Mouse (Mus musculus) heart, embryonic 14.5 days (tissue): ENCODE measurements at regions not wholly inside any gene's neighbourhood (a gene's known extent, or its start where the extent isn't known, plus 50 kb on each side); places are given as distances from the start of the nearest gene placed in this dataset.

Experiments used
- ATAC-seq: fragments of 200-750 bp; cut with Nextera tagmentation; 2 replicates; pipeline ENCODE4 v1.8.0; 2017; ENCODE audit warnings: low read depth, moderate TSS enrichment; ENCODE audit not compliant: insufficient number of reproducible peaks, insufficient read depth, low FRiP score
- H3K27ac ChIP-seq, 2 experiments: fragments of 200-500 bp in 1 of 2; fragments of 300-500 bp in 1 of 2; sonication (generic) in 1 of 2; replicated peaks in 1 of 2; 2 replicates each; pipeline ENCODE4 v1.5.1; 2012 to 2014; ENCODE audit warnings: low read depth in 2 of 2, low read length in 2 of 2, control low read depth in 1 of 2, mild to moderate bottlenecking in 1 of 2, mixed read lengths in 1 of 2; ENCODE audit not compliant: control insufficient read depth in 1 of 2, insufficient read depth in 1 of 2
- H3K27me3 ChIP-seq: fragments of 300-500 bp; sonication (generic); 2 replicates; pipeline ENCODE4 v1.6.1; 2014; ENCODE audit warnings: mild to moderate bottlenecking, low read length, control low read depth; ENCODE audit not compliant: control insufficient read depth, insufficient read depth
- H3K36me3 ChIP-seq: fragments of 300-500 bp; sonication (generic); 2 replicates; pipeline ENCODE4 v1.6.1; 2014; ENCODE audit warnings: mild to moderate bottlenecking, control low read depth, low read length, mixed read lengths; ENCODE audit not compliant: control insufficient read depth, insufficient read depth
- H3K4me1 ChIP-seq, 2 experiments: fragments of 200-500 bp in 1 of 2; fragments of 300-500 bp in 1 of 2; sonication (generic) in 1 of 2; 2 replicates each; pipeline ENCODE4 v1.6.1; 2012 to 2014; ENCODE audit warnings: low read length in 2 of 2, control low read depth in 1 of 2, mixed read lengths in 1 of 2; ENCODE audit not compliant: control insufficient read depth in 2 of 2, insufficient read depth in 2 of 2
- H3K4me2 ChIP-seq: fragments of 300-500 bp; sonication (generic); 2 replicates; pipeline ENCODE4 v1.6.1; 2014; ENCODE audit warnings: mild to moderate bottlenecking, low read length
- H3K4me3 ChIP-seq, 2 experiments: fragments of 200-500 bp in 1 of 2; fragments of 300-500 bp in 1 of 2; sonication (generic) in 1 of 2; 2 replicates each; pipeline ENCODE4 v1.5.1; 2012 to 2014; ENCODE audit warnings: low read length in 2 of 2, mild to moderate bottlenecking in 2 of 2, control low read depth in 1 of 2, low read depth in 1 of 2, moderate library complexity in 1 of 2; ENCODE audit not compliant: control insufficient read depth in 1 of 2, insufficient read depth in 1 of 2
- H3K9ac ChIP-seq: fragments of 300-500 bp; sonication (generic); 2 replicates; pipeline ENCODE4 v1.6.1; 2014; ENCODE audit warnings: mild to moderate bottlenecking, low read length
- H3K9me3 ChIP-seq: fragments of 300-500 bp; sonication (generic); 2 replicates; pipeline ENCODE4 v1.6.1; 2016; ENCODE audit warnings: low read length, control low read depth; ENCODE audit not compliant: control insufficient read depth
- WGBS: fragments of 180-500 bp; shearing (Covaris S2); extraction: QIAGEN DNeasy Blood & Tissue Kit; methylation state at CpG from one replicate; pipeline ENCODE4 v1.1.7; 2014; 5-methylcytosine and 5-hydroxymethylcytosine counted together

DNA sequence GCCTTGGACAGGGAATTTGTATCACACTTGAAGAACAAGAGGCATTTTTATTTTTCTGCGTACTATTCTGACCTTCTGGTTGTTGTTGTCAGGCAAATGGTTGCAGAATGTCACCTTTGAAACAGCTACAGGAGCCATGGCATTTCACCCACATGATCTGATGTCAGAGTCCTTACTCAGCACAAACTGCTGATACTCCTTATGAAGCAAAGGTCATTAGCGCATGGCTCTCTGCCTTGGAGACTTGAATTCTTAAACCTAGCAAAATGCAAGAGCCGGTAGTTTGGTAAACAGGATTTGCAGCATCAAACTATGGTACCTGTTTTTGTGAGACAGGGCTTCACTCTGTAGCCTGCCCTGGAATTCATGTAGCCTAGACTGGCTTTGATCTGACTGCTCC, 127.3 kb upstream of the Tut7 start:
- no peak overlapping the region for H3K27ac ChIP-seq
- H3K4me1 ChIP-seq, result peaks cover 4 to 9% of the 10 kb centered on the region in 2 experiments; a peak in 3 of 4 replicates
- WGBS, result 86% methylated on average over 3 of the region's 3 CpGs
- H3K4me2 ChIP-seq, result no peak overlapping the region
- no peak overlapping the region for H3K9ac ChIP-seq
- H3K36me3 ChIP-seq, result no peaks in the 10 kb centered on the region
- no peak overlapping the region for H3K4me3 ChIP-seq
- H3K27me3 ChIP-seq, result no peaks in the 10 kb centered on the region
- no peaks in the 10 kb centered on the region for H3K9me3 ChIP-seq
- ATAC-seq, result no peak

- no peaks in the 10 kb centered on the region for H3K27me3 ChIP-seq
- H3K9me3 ChIP-seq, result no peaks in the 10 kb centered on the region
- H3K4me1 ChIP-seq, result peaks cover 4 to 9% of the 10 kb centered on the region in 2 experiments; a peak in 3 of 4 replicates
- no peak overlapping the region for H3K9ac ChIP-seq
- no peak overlapping the region for H3K4me2 ChIP-seq
- WGBS, result 71% methylated on average over 6 of the region's 6 CpGs
- H3K36me3 ChIP-seq, result no peaks in the 10 kb centered on the region
- no peak for ATAC-seq
- H3K27ac ChIP-seq, result no peak overlapping the region
- no peak overlapping the region for H3K4me3 ChIP-seq
Observed at GRCm38 (mm10) chr13:59949471-59949870, 126.5 kb upstream of the Tut7 start.

DNA sequence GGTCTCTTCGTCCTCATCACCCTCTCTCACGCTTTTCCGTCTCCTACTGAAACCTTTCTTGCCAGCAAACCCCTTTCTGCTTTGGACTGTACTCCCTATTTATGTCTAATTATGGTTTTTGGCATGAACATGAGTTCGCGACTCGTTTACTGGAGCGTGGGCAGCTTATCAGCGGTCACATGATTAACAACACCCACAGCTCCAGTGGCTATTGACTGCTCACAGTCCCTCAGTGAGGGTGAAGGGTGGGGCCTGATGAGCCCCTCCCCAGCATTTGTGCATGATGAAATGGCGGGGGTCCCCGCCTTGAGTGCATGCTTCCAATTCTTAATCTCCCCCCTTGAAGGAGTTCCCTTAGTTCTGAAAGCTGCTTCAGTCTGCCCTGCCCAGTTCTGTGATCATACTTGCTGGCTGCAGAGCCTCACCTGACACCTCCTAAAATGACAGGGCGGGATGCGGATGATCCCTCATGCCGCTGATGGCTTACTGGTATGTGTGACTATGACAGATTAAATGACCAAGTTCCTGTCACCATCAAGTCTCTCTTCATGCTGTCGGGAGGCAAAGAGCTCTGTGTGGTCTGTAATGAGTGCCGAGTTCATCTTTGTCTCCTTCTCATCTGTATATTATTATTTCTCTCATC, 125.7 kb upstream of the Tut7 start:
- Histone ChIP-seq H3K27me3 (no peaks in the 10 kb centered on the region), H3K9ac (no peak overlapping the region), H3K36me3 (no peaks in the 10 kb centered on the region), H3K4me1 (peaks cover 4 to 9% of the 10 kb centered on the region in 2 experiments; a peak in 3 of 4 replicates), H3K27ac (no peak overlapping the region), H3K4me2 (peak overlapping the region; percentile 53), H3K4me3 (no peak overlapping the region), H3K9me3 (no peaks in the 10 kb centered on the region)
- ATAC-seq, result peak; percentile 44; the same call in 1 of the 2 replicates
- 38% methylated on average over 15 of the region's 15 CpGs for WGBS

DNA sequence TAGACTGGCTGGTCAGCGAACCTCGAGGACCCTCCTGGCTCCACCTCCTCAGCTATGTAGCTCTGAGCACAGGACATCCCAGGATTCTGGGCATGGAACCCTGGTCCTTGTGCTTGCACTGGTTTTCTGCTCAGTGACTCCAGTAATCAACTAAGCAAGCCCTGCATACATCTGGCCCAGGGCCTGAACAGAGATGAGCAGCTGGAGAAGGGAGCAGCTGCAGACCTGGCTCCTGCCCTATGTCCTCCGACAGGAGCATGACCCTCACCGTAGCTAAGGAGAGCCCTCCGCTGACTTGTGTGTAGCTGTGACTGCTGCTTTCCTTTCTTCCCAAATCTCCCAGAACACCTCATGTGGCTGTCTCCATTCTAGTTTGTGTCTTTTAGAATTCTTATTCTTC, 124.5 kb upstream of the Tut7 start:
- no peaks in the 10 kb centered on the region for H3K27me3 ChIP-seq

DNA sequence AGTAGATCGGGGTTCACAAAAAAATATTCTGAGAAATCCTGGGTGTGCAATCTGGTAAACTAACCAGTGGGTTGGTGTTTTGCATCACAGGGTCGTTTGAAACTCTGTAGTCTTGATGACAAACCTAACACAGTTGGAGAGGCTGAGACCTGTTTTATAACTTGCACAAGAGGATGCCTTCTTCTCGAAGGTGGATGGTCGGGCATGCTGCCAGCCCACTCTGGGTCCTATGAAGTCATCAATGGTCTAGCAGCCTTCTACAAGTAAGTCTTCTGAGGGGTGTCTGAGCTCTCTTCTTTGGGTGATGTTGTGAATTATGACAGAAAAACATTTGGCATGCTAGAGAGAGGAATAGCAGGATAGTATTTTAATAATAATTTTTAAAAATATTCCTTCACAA, 123.6 kb upstream of the Tut7 start:
- Histone ChIP-seq H3K4me1 (peaks cover 4 to 9% of the 10 kb centered on the region in 2 experiments; a peak in 3 of 4 replicates), H3K9me3 (no peaks in the 10 kb centered on the region), H3K4me2 (no peak overlapping the region), H3K9ac (no peak overlapping the region), H3K27me3 (no peaks in the 10 kb centered on the region), H3K36me3 (no peaks in the 10 kb centered on the region), H3K4me3 (no peak overlapping the region), H3K27ac (no peak overlapping the region)
- ATAC-seq, result no peak
- WGBS, result 58% methylated on average over 4 of the region's 4 CpGs

More for the DNA sequence above, 124.5 kb upstream of the Tut7 start:
- Histone ChIP-seq H3K27ac (no peak overlapping the region), H3K4me1 (peaks cover 4 to 9% of the 10 kb centered on the region in 2 experiments; a peak in 3 of 4 replicates), H3K4me2 (no peak overlapping the region), H3K4me3 (no peak overlapping the region), H3K9ac (no peak overlapping the region), H3K9me3 (no peaks in the 10 kb centered on the region), H3K36me3 (no peaks in the 10 kb centered on the region)
- ATAC-seq, result no peak
- 76% methylated on average over 5 of the region's 5 CpGs for WGBS

DNA sequence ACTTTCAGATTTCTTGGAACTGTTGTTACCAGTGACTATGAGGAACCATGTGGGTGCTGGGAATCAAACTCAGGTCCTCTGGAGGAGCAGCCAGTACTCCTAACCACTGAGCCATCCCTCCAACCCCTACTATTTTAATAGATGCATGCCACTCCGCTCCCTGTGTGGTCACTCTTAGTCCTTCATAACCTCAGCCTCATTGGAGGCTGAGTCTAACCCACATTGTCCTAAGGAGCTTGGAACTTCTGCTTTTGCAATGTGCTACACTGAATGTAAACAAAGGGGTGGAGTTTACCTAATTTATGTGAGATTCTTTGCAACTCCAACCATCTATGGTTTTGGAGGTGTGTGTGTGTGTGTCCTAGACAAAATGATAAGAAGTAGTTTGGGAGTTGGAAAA, 122.7 kb upstream of the Tut7 start:
- no peak for ATAC-seq
- 88% methylated on average over 1 of the region's 1 CpGs for WGBS

DNA sequence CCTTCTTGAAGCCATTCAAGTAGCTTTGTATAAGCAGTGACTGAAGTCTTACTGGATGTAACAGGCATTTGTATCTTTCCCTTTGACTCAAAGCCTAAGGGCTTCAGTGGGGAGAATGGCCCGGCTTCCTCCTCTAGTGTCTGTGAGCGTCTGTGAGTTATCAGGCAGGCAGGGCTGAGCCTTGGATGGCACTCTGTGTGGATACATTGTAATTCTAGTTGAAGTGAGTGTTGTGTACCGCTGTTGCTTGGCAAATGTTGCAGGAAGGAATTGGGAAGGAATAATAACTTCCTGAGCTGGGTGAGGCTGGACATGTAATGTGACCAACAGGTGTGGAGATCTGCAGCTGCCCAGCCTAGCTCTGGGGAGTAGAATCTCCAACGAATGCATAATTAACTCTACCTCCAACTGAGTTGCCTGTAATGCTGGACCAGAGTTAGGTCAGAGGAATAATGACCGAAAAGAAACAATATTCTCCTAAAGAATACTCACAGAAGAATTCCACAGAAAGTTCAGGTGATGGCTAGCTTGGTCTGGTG, 120.7 kb upstream of the Tut7 start:
- Histone ChIP-seq H3K27me3 (no peaks in the 10 kb centered on the region), H3K9ac (no peak overlapping the region), H3K4me3 (no peak overlapping the region), H3K27ac (no peak overlapping the region), H3K4me2 (no peak overlapping the region), H3K36me3 (no peaks in the 10 kb centered on the region), H3K9me3 (no peaks in the 10 kb centered on the region), H3K4me1 (peaks cover 4 to 7% of the 10 kb centered on the region in 2 experiments; a peak in 3 of 4 replicates)
- WGBS, result 52% methylated on average over 5 of the region's 5 CpGs
- no peak for ATAC-seq

More for the DNA sequence above, 122.7 kb upstream of the Tut7 start:
- H3K36me3 ChIP-seq, result no peaks in the 10 kb centered on the region
- H3K27ac ChIP-seq, result no peak overlapping the region
- H3K4me1 ChIP-seq, result peaks cover 6 to 9% of the 10 kb centered on the region in 2 experiments; a peak in 3 of 4 replicates
- no peak overlapping the region for H3K4me3 ChIP-seq
- no peak overlapping the region for H3K4me2 ChIP-seq
- no peak overlapping the region for H3K9ac ChIP-seq
- H3K27me3 ChIP-seq, result no peaks in the 10 kb centered on the region
- H3K9me3 ChIP-seq, result no peaks in the 10 kb centered on the region
